Mouse (Mus musculus): ENCODE results near the gene Negr1. TPM values are rescaled to one million over a fixed set of nuclear protein-coding genes. Genes with fewer than 3 reads are reported as not detected.
A peak's percentile ranks its signal among the peaks of the same experiment; 100 is the strongest.

Negr1 gene
- polyA plus RNA-seq (2015; fragmentation: Nextera tagmentation; extraction: Ambion mirVana) = 4.7 and 5.3 TPM in 2 replicates

GRCm38 (mm10) chr3:156561524-156562423, at the start of gene Negr1:
Gene Negr1 (plus strand): TSS chr3:156561794.
- H3K27me3 ChIP-seq (ENCODE audit: control insufficient read depth, insufficient read depth, low read length) = peaks cover 11% of the 10 kb centered on the region
- under 1% methylated on average over 79 of the region's 79 CpGs for WGBS
- peak within 1 kb of the TSS; percentile 63 for H3K4me3 ChIP-seq (replicated peaks; ENCODE audit: low read length)
- peak; percentile 84 for ATAC-seq (ENCODE audit: insufficient read depth, low FRiP score)
- H3K36me3 ChIP-seq (ENCODE audit: control insufficient read depth, insufficient read depth, low read length) = no peaks in the 10 kb centered on the region
- H3K9ac ChIP-seq (ENCODE audit: low read length) = peak within 1 kb of the TSS; percentile 67
- no peaks in the 10 kb centered on the region for H3K9me3 ChIP-seq (replicated peaks; ENCODE audit: control insufficient read depth, low read length)
- H3K27ac ChIP-seq (ENCODE audit: low read length) = peak within 1 kb of the TSS; percentile 82
- peaks cover 5% of the 10 kb centered on the region; the same call in 1 of the 2 replicates for H3K4me1 ChIP-seq (ENCODE audit: control insufficient read depth, insufficient read depth, low read length)
- peak within 1 kb of the TSS; percentile 82 for H3K4me2 ChIP-seq (ENCODE audit: low read depth, low read length)

GRCm38 (mm10) chr3:156526461-156526933, 35.1 kb upstream of the Negr1 start:
- H3K4me1 ChIP-seq (ENCODE audit: control insufficient read depth, insufficient read depth, low read length) = no peaks in the 10 kb centered on the region
- ATAC-seq (ENCODE audit: insufficient read depth, low FRiP score) = no peak
- no peaks in the 10 kb centered on the region for H3K27me3 ChIP-seq (ENCODE audit: control insufficient read depth, insufficient read depth, low read length)
- no peak overlapping the region for H3K9ac ChIP-seq (ENCODE audit: low read length)
- no peaks in the 10 kb centered on the region for H3K9me3 ChIP-seq (replicated peaks; ENCODE audit: control insufficient read depth, low read length)
- H3K4me2 ChIP-seq (ENCODE audit: low read depth, low read length) = no peak overlapping the region
- 74% methylated on average over 8 of the region's 8 CpGs for WGBS
- no peaks in the 10 kb centered on the region for H3K36me3 ChIP-seq (ENCODE audit: control insufficient read depth, insufficient read depth, low read length)
- H3K4me3 ChIP-seq (replicated peaks; ENCODE audit: low read length) = no peak overlapping the region
- H3K27ac ChIP-seq (ENCODE audit: low read length) = no peak overlapping the region

GRCm38 (mm10) chr3:156527231-156527995, 34.2 kb upstream of the Negr1 start:
- Histone ChIP-seq H3K9me3 (replicated peaks; ENCODE audit: control insufficient read depth, low read length) (no peaks in the 10 kb centered on the region), H3K27ac (ENCODE audit: low read length) (no peak overlapping the region), H3K4me3 (replicated peaks; ENCODE audit: low read length) (no peak overlapping the region), H3K9ac (ENCODE audit: low read length) (no peak overlapping the region), H3K36me3 (ENCODE audit: control insufficient read depth, insufficient read depth, low read length) (no peaks in the 10 kb centered on the region), H3K4me1 (ENCODE audit: control insufficient read depth, insufficient read depth, low read length) (no peaks in the 10 kb centered on the region), H3K4me2 (ENCODE audit: low read depth, low read length) (no peak overlapping the region), H3K27me3 (ENCODE audit: control insufficient read depth, insufficient read depth, low read length) (no peaks in the 10 kb centered on the region)
- no peak for ATAC-seq (ENCODE audit: insufficient read depth, low FRiP score)
- WGBS = 81% methylated on average over 2 of the region's 2 CpGs

GRCm38 (mm10) chr3:156559441-156559825, 2.2 kb upstream of the Negr1 start:
- Histone ChIP-seq H3K4me2 (ENCODE audit: low read depth, low read length) (peak overlapping the region; percentile 82), H3K4me1 (ENCODE audit: control insufficient read depth, insufficient read depth, low read length) (peaks cover 5% of the 10 kb centered on the region; the same call in 1 of the 2 replicates), H3K36me3 (ENCODE audit: control insufficient read depth, insufficient read depth, low read length) (no peaks in the 10 kb centered on the region), H3K9me3 (replicated peaks; ENCODE audit: control insufficient read depth, low read length) (no peaks in the 10 kb centered on the region), H3K4me3 (replicated peaks; ENCODE audit: low read length) (peak overlapping the region; percentile 63; the same call in 1 of the 2 replicates), H3K27ac (ENCODE audit: low read length) (no peak overlapping the region), H3K27me3 (ENCODE audit: control insufficient read depth, insufficient read depth, low read length) (peaks cover 11% of the 10 kb centered on the region), H3K9ac (ENCODE audit: low read length) (no peak overlapping the region)
- ATAC-seq (ENCODE audit: insufficient read depth, low FRiP score) = no peak
- WGBS = 21% methylated on average over 8 of the region's 8 CpGs

- Histone ChIP-seq H3K4me2 (ENCODE audit: low read depth, low read length) (peak overlapping the region; percentile 82), H3K9me3 (replicated peaks; ENCODE audit: control insufficient read depth, low read length) (no peaks in the 10 kb centered on the region), H3K36me3 (ENCODE audit: control insufficient read depth, insufficient read depth, low read length) (no peaks in the 10 kb centered on the region), H3K9ac (ENCODE audit: low read length) (no peak overlapping the region), H3K27ac (ENCODE audit: low read length) (peak overlapping the region; percentile 46; the same call in 1 of the 2 replicates), H3K4me1 (ENCODE audit: control insufficient read depth, insufficient read depth, low read length) (peaks cover 5% of the 10 kb centered on the region; the same call in 1 of the 2 replicates), H3K4me3 (replicated peaks; ENCODE audit: low read length) (peak overlapping the region; percentile 63), H3K27me3 (ENCODE audit: control insufficient read depth, insufficient read depth, low read length) (peaks cover 11% of the 10 kb centered on the region)
- WGBS = 11% methylated on average over 19 of the region's 19 CpGs
- ATAC-seq (ENCODE audit: insufficient read depth, low FRiP score) = no peak
Measured at GRCm38 (mm10) chr3:156559826-156560471, 1.6 kb upstream of the Negr1 start.

- peaks cover 11% of the 10 kb centered on the region for H3K27me3 ChIP-seq (ENCODE audit: control insufficient read depth, insufficient read depth, low read length)
- H3K4me3 ChIP-seq (replicated peaks; ENCODE audit: low read length) = peak overlapping the region; percentile 63
- under 1% methylated on average over 27 of the region's 27 CpGs for WGBS
- H3K4me1 ChIP-seq (ENCODE audit: control insufficient read depth, insufficient read depth, low read length) = peaks cover 5% of the 10 kb centered on the region; the same call in 1 of the 2 replicates
- no peaks in the 10 kb centered on the region for H3K9me3 ChIP-seq (replicated peaks; ENCODE audit: control insufficient read depth, low read length)
- ATAC-seq (ENCODE audit: insufficient read depth, low FRiP score) = peak; percentile 89
- peak overlapping the region; percentile 82 for H3K27ac ChIP-seq (ENCODE audit: low read length)
- peak overlapping the region; percentile 60 for H3K9ac ChIP-seq (ENCODE audit: low read length)
- H3K4me2 ChIP-seq (ENCODE audit: low read depth, low read length) = peak overlapping the region; percentile 82
- H3K36me3 ChIP-seq (ENCODE audit: control insufficient read depth, insufficient read depth, low read length) = no peaks in the 10 kb centered on the region
Measured at GRCm38 (mm10) chr3:156560766-156561165, 828 bp upstream of the Negr1 start.

GRCm38 (mm10) chr3:156562424-156562785, 811 bp downstream of the Negr1 start:
- Histone ChIP-seq H3K36me3 (ENCODE audit: control insufficient read depth, insufficient read depth, low read length) (no peaks in the 10 kb centered on the region), H3K9ac (ENCODE audit: low read length) (peak overlapping the region; percentile 67), H3K4me2 (ENCODE audit: low read depth, low read length) (peak overlapping the region; percentile 82), H3K27me3 (ENCODE audit: control insufficient read depth, insufficient read depth, low read length) (peaks cover 11% of the 10 kb centered on the region), H3K4me3 (replicated peaks; ENCODE audit: low read length) (peak overlapping the region; percentile 63), H3K9me3 (replicated peaks; ENCODE audit: control insufficient read depth, low read length) (no peaks in the 10 kb centered on the region), H3K4me1 (ENCODE audit: control insufficient read depth, insufficient read depth, low read length) (peaks cover 5% of the 10 kb centered on the region; the same call in 1 of the 2 replicates), H3K27ac (ENCODE audit: low read length) (no peak overlapping the region)
- no peak for ATAC-seq (ENCODE audit: insufficient read depth, low FRiP score)
- WGBS = under 1% methylated on average over 10 of the region's 10 CpGs

- Histone ChIP-seq H3K27me3 (ENCODE audit: control insufficient read depth, insufficient read depth, low read length) (peaks cover 11% of the 10 kb centered on the region), H3K4me2 (ENCODE audit: low read depth, low read length) (peak overlapping the region; percentile 82), H3K9me3 (replicated peaks; ENCODE audit: control insufficient read depth, low read length) (no peaks in the 10 kb centered on the region), H3K36me3 (ENCODE audit: control insufficient read depth, insufficient read depth, low read length) (no peaks in the 10 kb centered on the region), H3K4me3 (replicated peaks; ENCODE audit: low read length) (peak overlapping the region; percentile 63), H3K4me1 (ENCODE audit: control insufficient read depth, insufficient read depth, low read length) (peaks cover 5% of the 10 kb centered on the region; the same call in 1 of the 2 replicates), H3K27ac (ENCODE audit: low read length) (no peak overlapping the region), H3K9ac (ENCODE audit: low read length) (no peak overlapping the region)
- ATAC-seq (ENCODE audit: insufficient read depth, low FRiP score) = no peak
- 24% methylated on average over 2 of the region's 2 CpGs for WGBS
Measured at GRCm38 (mm10) chr3:156562796-156563195, 1.2 kb downstream of the Negr1 start.
